Mouse (Mus musculus): ENCODE data around the gene Foxr1. TPM values are rescaled to one million over a fixed set of nuclear protein-coding genes. Genes with fewer than 3 reads are reported as not detected.
A peak's percentile ranks its signal among the peaks of the same experiment; 100 is the strongest.

The Foxr1 gene
- polyA plus RNA-seq, 1 experiment from 2014 or later = not detected

DNA sequence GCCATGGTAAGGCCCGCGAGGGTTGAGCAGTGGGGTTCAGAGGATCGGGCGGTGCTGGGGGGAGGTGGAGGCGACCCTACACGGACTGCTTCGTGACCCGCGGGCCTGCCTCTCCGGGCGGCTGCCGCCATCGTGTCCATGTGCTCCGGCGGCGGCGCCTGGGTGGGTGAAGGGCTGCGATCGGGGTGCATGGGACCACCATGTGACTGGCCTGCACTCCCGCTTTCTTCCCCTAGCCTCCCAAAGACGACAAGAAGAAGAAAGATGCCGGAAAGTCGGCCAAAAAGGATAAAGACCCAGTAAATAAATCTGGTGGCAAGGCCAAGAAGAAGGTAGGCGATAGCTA lies 33.2 kb downstream of the Foxr1 start:
- Histone ChIP-seq H3K4me3 (ENCODE audit: low read depth, low read length) (peak overlapping the region; percentile 87), H3K27me3 (replicated peaks; ENCODE audit: control insufficient read depth, insufficient read depth, low read length) (no peaks in the 10 kb centered on the region), H3K9me3 (ENCODE audit: control insufficient read depth) (no peaks in the 10 kb centered on the region), H3K36me3 (ENCODE audit: control insufficient read depth, insufficient read depth) (peaks cover 55% of the 10 kb centered on the region), H3K9ac (ENCODE audit: low read depth, low read length) (peak overlapping the region; percentile 71), H3K27ac (ENCODE audit: low read depth, low read length) (peak overlapping the region; percentile 85), H3K4me1 (replicated peaks; ENCODE audit: control insufficient read depth, insufficient read depth, low read length) (no peaks in the 10 kb centered on the region), H3K4me2 (replicated peaks; ENCODE audit: low read depth) (peak overlapping the region; percentile 67)
- WGBS = under 1% methylated on average over 24 of the region's 24 CpGs
- no peak for TF ChIP-seq CTCF (IDR thresholded peaks at IDR 0.05; ENCODE audit: low read depth)
- ATAC-seq = no peak

GRCm38 (mm10) chr9:44406906-44407751 lies 33.8 kb downstream of the Foxr1 start, which contains the start of the genes Rps25 and Trappc4:
Rps25 (plus strand) TSS chr9:44407139.
Trappc4 (minus strand) TSS chr9:44407600.
- Histone ChIP-seq H3K27me3 (replicated peaks; ENCODE audit: control insufficient read depth, insufficient read depth, low read length) (no peaks in the 10 kb centered on the region), H3K4me2 (replicated peaks; ENCODE audit: low read depth) (peak within 1 kb of the TSS; percentile 67), H3K4me3 (ENCODE audit: low read depth, low read length) (peak within 1 kb of the TSS; percentile 87), H3K27ac (ENCODE audit: low read depth, low read length) (peak within 1 kb of the TSS; percentile 85), H3K9ac (ENCODE audit: low read depth, low read length) (peak within 1 kb of the TSS; percentile 71), H3K36me3 (ENCODE audit: control insufficient read depth, insufficient read depth) (peaks cover 55% of the 10 kb centered on the region), H3K4me1 (replicated peaks; ENCODE audit: control insufficient read depth, insufficient read depth, low read length) (no peaks in the 10 kb centered on the region), H3K9me3 (ENCODE audit: control insufficient read depth) (no peaks in the 10 kb centered on the region)
- ATAC-seq = peak; percentile 91
- no peak; the same call in 1 of the 2 replicates for TF ChIP-seq CTCF (IDR thresholded peaks at IDR 0.05; ENCODE audit: low read depth)
- under 1% methylated on average over 51 of the region's 51 CpGs for WGBS

GRCm38 (mm10) chr9:44405011-44405410 lies 35.9 kb downstream of the Foxr1 start:
- no peak overlapping the region for H3K9ac ChIP-seq (ENCODE audit: low read depth, low read length)
- 55% methylated on average over 3 of the region's 3 CpGs for WGBS
- ATAC-seq = no peak
- no peak overlapping the region for H3K4me3 ChIP-seq (ENCODE audit: low read depth, low read length)
- H3K27ac ChIP-seq (ENCODE audit: low read depth, low read length) = peak overlapping the region; percentile 35; the same call in 1 of the 2 replicates
- H3K4me1 ChIP-seq (replicated peaks; ENCODE audit: control insufficient read depth, insufficient read depth, low read length) = 0 out of 2 replicates have a peak, but pooled peaks cover 4% of the 10 kb centered on the region
- peaks cover 61% of the 10 kb centered on the region for H3K36me3 ChIP-seq (ENCODE audit: control insufficient read depth, insufficient read depth)
- H3K4me2 ChIP-seq (replicated peaks; ENCODE audit: low read depth) = no peak overlapping the region
- no peaks in the 10 kb centered on the region for H3K9me3 ChIP-seq (ENCODE audit: control insufficient read depth)
- TF ChIP-seq CTCF (IDR thresholded peaks at IDR 0.05; ENCODE audit: low read depth) = no peak
- H3K27me3 ChIP-seq (replicated peaks; ENCODE audit: control insufficient read depth, insufficient read depth, low read length) = no peaks in the 10 kb centered on the region

- WGBS = 38% methylated on average over 4 of the region's 4 CpGs
- H3K36me3 ChIP-seq (ENCODE audit: control insufficient read depth, insufficient read depth) = peaks cover 53% of the 10 kb centered on the region
- H3K9ac ChIP-seq (ENCODE audit: low read depth, low read length) = no peak overlapping the region
- TF ChIP-seq CTCF (IDR thresholded peaks at IDR 0.05; ENCODE audit: low read depth) = no peak
- no peak overlapping the region for H3K4me3 ChIP-seq (ENCODE audit: low read depth, low read length)
- no peaks in the 10 kb centered on the region for H3K27me3 ChIP-seq (replicated peaks; ENCODE audit: control insufficient read depth, insufficient read depth, low read length)
- peak overlapping the region; percentile 88 for H3K27ac ChIP-seq (ENCODE audit: low read depth, low read length)
- H3K4me1 ChIP-seq (replicated peaks; ENCODE audit: control insufficient read depth, insufficient read depth, low read length) = 0 out of 2 replicates have a peak, but pooled peaks cover 4% of the 10 kb centered on the region
- ATAC-seq = peak; percentile 55
- H3K4me2 ChIP-seq (replicated peaks; ENCODE audit: low read depth) = 0 out of 2 replicates have a peak overlapping the region, but pooled peaks have one; percentile 93
- H3K9me3 ChIP-seq (ENCODE audit: control insufficient read depth) = no peaks in the 10 kb centered on the region
These were observed 39.9 kb downstream of the Foxr1 start for GRCm38 (mm10) chr9:44401081-44401480.

DNA sequence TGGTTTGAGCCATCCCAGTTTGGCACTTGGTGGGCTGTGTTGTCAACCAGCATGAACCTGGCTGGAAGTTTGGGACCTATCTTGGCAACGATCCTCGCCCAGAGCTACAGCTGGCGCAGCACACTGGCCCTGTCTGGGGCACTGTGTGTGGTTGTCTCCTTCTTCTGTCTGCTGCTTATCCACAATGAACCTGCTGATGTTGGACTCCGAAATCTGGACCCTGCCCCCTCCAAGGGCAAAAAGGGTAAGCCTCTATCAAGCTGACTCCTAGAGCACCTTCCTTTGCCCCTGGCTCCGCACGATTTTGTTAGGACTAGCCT lies 41.2 kb downstream of the Foxr1 start:
- H3K36me3 ChIP-seq (ENCODE audit: control insufficient read depth, insufficient read depth) = peaks cover 48% of the 10 kb centered on the region
- H3K4me3 ChIP-seq (ENCODE audit: low read depth, low read length) = no peak overlapping the region; the same call in 1 of the 2 replicates
- no peak for ATAC-seq
- peak overlapping the region; percentile 88 for H3K27ac ChIP-seq (ENCODE audit: low read depth, low read length)
- 0 out of 2 replicates have a peak, but pooled peaks cover 4% of the 10 kb centered on the region for H3K4me1 ChIP-seq (replicated peaks; ENCODE audit: control insufficient read depth, insufficient read depth, low read length)
- no peak for TF ChIP-seq CTCF (IDR thresholded peaks at IDR 0.05; ENCODE audit: low read depth)
- no peaks in the 10 kb centered on the region for H3K27me3 ChIP-seq (replicated peaks; ENCODE audit: control insufficient read depth, insufficient read depth, low read length)
- WGBS = 86% methylated on average over 6 of the region's 6 CpGs
- peak overlapping the region; percentile 83 for H3K9ac ChIP-seq (ENCODE audit: low read depth, low read length)
- H3K9me3 ChIP-seq (ENCODE audit: control insufficient read depth) = no peaks in the 10 kb centered on the region
- peak overlapping the region; percentile 93 for H3K4me2 ChIP-seq (replicated peaks; ENCODE audit: low read depth)

DNA sequence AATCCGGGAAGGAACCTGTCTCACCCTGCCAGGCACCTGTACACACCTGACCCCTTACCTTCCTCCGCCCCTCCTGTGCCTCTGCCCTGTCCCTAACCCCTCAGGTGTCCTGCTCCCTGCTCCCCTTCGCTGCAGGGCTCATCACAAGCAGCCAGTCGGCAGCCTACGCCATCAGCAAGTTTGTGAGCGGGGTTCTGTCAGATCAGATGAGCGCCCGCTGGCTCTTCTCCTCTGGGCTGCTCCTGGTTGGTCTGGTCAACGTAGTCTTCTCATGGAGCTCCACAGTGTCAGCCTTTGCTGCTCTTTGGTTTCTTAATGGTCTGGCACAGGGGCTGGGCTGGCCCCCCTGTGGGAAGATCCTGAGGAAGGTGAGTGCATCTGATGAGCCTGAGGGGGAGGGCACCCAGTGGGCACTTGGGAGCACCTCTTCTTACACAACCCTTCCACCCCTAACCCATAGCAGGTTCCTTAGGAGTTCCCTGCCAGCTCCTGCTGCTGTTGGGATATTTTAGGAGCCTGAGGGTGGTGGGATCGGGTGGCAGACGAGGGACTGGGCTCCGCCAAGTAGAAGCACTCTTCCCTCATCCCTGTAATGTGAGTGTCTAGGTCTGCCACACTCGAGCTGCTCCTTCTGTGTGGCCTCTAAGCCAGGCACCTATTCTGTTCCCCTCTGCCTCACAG lies 41.7 kb downstream of the Foxr1 start:
- Histone ChIP-seq H3K4me1 (replicated peaks; ENCODE audit: control insufficient read depth, insufficient read depth, low read length) (0 out of 2 replicates have a peak, but pooled peaks cover 4% of the 10 kb centered on the region), H3K9me3 (ENCODE audit: control insufficient read depth) (no peaks in the 10 kb centered on the region), H3K36me3 (ENCODE audit: control insufficient read depth, insufficient read depth) (peaks cover 44% of the 10 kb centered on the region), H3K27ac (ENCODE audit: low read depth, low read length) (peak overlapping the region; percentile 93), H3K27me3 (replicated peaks; ENCODE audit: control insufficient read depth, insufficient read depth, low read length) (no peaks in the 10 kb centered on the region), H3K9ac (ENCODE audit: low read depth, low read length) (peak overlapping the region; percentile 83), H3K4me2 (replicated peaks; ENCODE audit: low read depth) (peak overlapping the region; percentile 93), H3K4me3 (ENCODE audit: low read depth, low read length) (peak overlapping the region; percentile 71)
- WGBS = 71% methylated on average over 13 of the region's 13 CpGs
- TF ChIP-seq CTCF (IDR thresholded peaks at IDR 0.05; ENCODE audit: low read depth) = no peak
- ATAC-seq = no peak
